ENCODE assay signal across 7 mouse cellular contexts in genomic region chr7:127459311-127459710, GRCm38 (mm10). TPM values are rescaled to one million over a fixed set of nuclear protein-coding genes. Genes with fewer than 3 reads are reported as not detected.
DNase-seq lines count a peak whose midpoint lies in the region; ATAC-seq and TF ChIP-seq lines count a peak whose summit lies in the region.
"Not testable (repeated sequence)": the region's sequence is repeated elsewhere in the genome, so short reads cannot be mapped to it uniquely, and the experiment has no call there.

Gene Prr14 (plus strand): TSS chr7:127459611.

- H3K4me3 ChIP-seq in bone marrow, adult 2 months (replicated peaks; ENCODE audit: control insufficient read depth, low read depth, low read length) = peak within 1 kb of the TSS; percentile 34
- not testable (repeated sequence) for H3K4me3 ChIP-seq in forebrain, embryonic 13.5 days; heart, embryonic 11.5 days (ENCODE audit: low read depth, low read length); hindbrain, postnatal 0 days (ENCODE audit: low read length); left cerebral cortex, adult 2 months; lung, adult 2 months (replicated peaks; ENCODE audit: extremely low read depth, low read depth, low read length); neural tube, embryonic 11.5 days (ENCODE audit: low read depth, low read length)

- not testable (repeated sequence) for TF ChIP-seq CTCF in bone marrow, adult 2 months (IDR thresholded peaks at IDR 0.05; ENCODE audit: control insufficient read depth, insufficient read depth, low read length); hindbrain, postnatal 0 days (IDR thresholded peaks at IDR 0.05; ENCODE audit: low read depth); left cerebral cortex, adult 2 months (IDR thresholded peaks at IDR 0.05); lung, adult 2 months (IDR thresholded peaks at IDR 0.05; ENCODE audit: insufficient read depth, low read length)

- H3K9me3 ChIP-seq in forebrain, embryonic 13.5 days (replicated peaks); heart, embryonic 11.5 days (replicated peaks; ENCODE audit: control insufficient read depth, low read length); hindbrain, postnatal 0 days (ENCODE audit: low read length); neural tube, embryonic 11.5 days (ENCODE audit: control insufficient read depth, low read length): not testable (repeated sequence)

- not testable (repeated sequence) for H3K27ac ChIP-seq in bone marrow, adult 2 months (ENCODE audit: control insufficient read depth, insufficient read depth, low read depth, low read length, poor library complexity); forebrain, embryonic 13.5 days; heart, embryonic 11.5 days (ENCODE audit: low read depth, low read length); hindbrain, postnatal 0 days; left cerebral cortex, adult 2 months; neural tube, embryonic 11.5 days (ENCODE audit: low read depth, low read length)

- ATAC-seq in forebrain, embryonic 13.5 days; heart, embryonic 11.5 days (replicated peaks; ENCODE audit: insufficient number of reproducible peaks, low FRiP score, low TSS enrichment); hindbrain, postnatal 0 days; neural tube, embryonic 11.5 days (ENCODE audit: insufficient read depth, low FRiP score, low TSS enrichment): not testable (repeated sequence)

- not testable (repeated sequence) for H3K27me3 ChIP-seq in forebrain, embryonic 13.5 days; heart, embryonic 11.5 days (ENCODE audit: control insufficient read depth, insufficient read depth, low read length); hindbrain, postnatal 0 days (ENCODE audit: insufficient read depth, low read length); neural tube, embryonic 11.5 days (ENCODE audit: control insufficient read depth, insufficient read depth, low read length)

- intact Hi-C loops in left cerebral cortex, adult 2 months (cut with DNase I) = not testable (repeated sequence)

- DNase-seq in hindbrain, postnatal 0 days (ENCODE audit: low spot score); left cerebral cortex, adult 2 months (ENCODE audit: extremely low spot score in 1 of 2, low spot score in 2 of 2); lung, adult 2 months; neural tube, embryonic 11.5 days (ENCODE audit: low spot score): not testable (repeated sequence)

- H3K9ac ChIP-seq in forebrain, embryonic 13.5 days; heart, embryonic 11.5 days (ENCODE audit: low read depth, low read length); hindbrain, postnatal 0 days (replicated peaks; ENCODE audit: low read length); neural tube, embryonic 11.5 days (ENCODE audit: low read length): not testable (repeated sequence)

- H3K36me3 ChIP-seq in forebrain, embryonic 13.5 days (ENCODE audit: poor library complexity, severe bottlenecking) = peaks cover 55% of the 10 kb centered on the region
- H3K36me3 ChIP-seq in heart, embryonic 11.5 days (ENCODE audit: control insufficient read depth, insufficient read depth, low read length) = peaks cover 27% of the 10 kb centered on the region
- H3K36me3 ChIP-seq in hindbrain, postnatal 0 days (ENCODE audit: insufficient read depth, low read length) = not testable (repeated sequence)
- H3K36me3 ChIP-seq in neural tube, embryonic 11.5 days (ENCODE audit: control insufficient read depth, insufficient read depth, low read length) = peaks cover 19% of the 10 kb centered on the region

- H3K4me2 ChIP-seq in forebrain, embryonic 13.5 days; heart, embryonic 11.5 days; hindbrain, postnatal 0 days (ENCODE audit: low read depth, low read length); neural tube, embryonic 11.5 days (ENCODE audit: low read depth): not testable (repeated sequence)

- TF ChIP-seq POLR2A in bone marrow, adult 2 months (IDR thresholded peaks at IDR 0.05; ENCODE audit: borderline replicate concordance, control insufficient read depth, low read depth, low read length); lung, adult 2 months (IDR thresholded peaks at IDR 0.05; ENCODE audit: borderline replicate concordance, extremely low read depth, low read depth, low read length): not testable (repeated sequence)

- WGBS in bone marrow, adult 2 months = 94% methylated on average over 8 of the region's 8 CpGs
- 95% methylated on average over 8 of the region's 8 CpGs for WGBS in forebrain, embryonic 13.5 days
- 96% methylated on average over 8 of the region's 8 CpGs for WGBS in heart, embryonic 11.5 days (ENCODE audit: insufficient replicate concordance)
- 95% methylated on average over 8 of the region's 8 CpGs for WGBS in hindbrain, postnatal 0 days
- 95% methylated on average over 8 of the region's 8 CpGs for WGBS in lung, adult 2 months
- WGBS in neural tube, embryonic 11.5 days = 96% methylated on average over 8 of the region's 8 CpGs

- H3K4me1 ChIP-seq in bone marrow, adult 2 months (ENCODE audit: control insufficient read depth, insufficient read depth, low read length); forebrain, embryonic 13.5 days; heart, embryonic 11.5 days (ENCODE audit: control insufficient read depth, insufficient read depth, low read length); hindbrain, postnatal 0 days (ENCODE audit: insufficient read depth, low read length); lung, adult 2 months (ENCODE audit: control insufficient read depth, insufficient read depth, low read length); neural tube, embryonic 11.5 days (ENCODE audit: control insufficient read depth, insufficient read depth, low read length): not testable (repeated sequence)

RNA-seq across cellular contexts. Expression of gene Prr14, which starts in this region (rescaled TPM):
- 70.4 and 119 TPM in 2 replicates for polyA plus RNA-seq in bone marrow, adult 2 months (2011; ENCODE audit: insufficient read depth, insufficient read length, low replicate concordance, missing spikeins)
- 49.6 and 51.0 TPM in 2 replicates for polyA plus RNA-seq in forebrain, embryonic 13.5 days (2015; fragmentation: Nextera tagmentation; extraction: Ambion mirVana)
- 39.7 and 41.1 TPM in 2 replicates for polyA plus RNA-seq in heart, embryonic 11.5 days (2014; fragmentation: Nextera tagmentation; extraction: Ambion mirVana)
- total RNA-seq in hindbrain, postnatal 0 days (2014; rRNA removed) = 57.2 and 58.5 TPM in 2 replicates
- polyA plus RNA-seq in hindbrain, postnatal 0 days (2015; fragmentation: Nextera tagmentation; extraction: Ambion mirVana) = 27.0 and 31.4 TPM in 2 replicates
- total RNA-seq in left cerebral cortex, adult 2 months (2021) = 10 to 100 TPM; 28.4 to 33.4 TPM
- 80.2 and 89.0 TPM in 2 replicates for polyA plus RNA-seq in lung, adult 2 months (2012; rRNA removed)
- polyA plus RNA-seq in neural tube, embryonic 11.5 days (2014; fragmentation: Nextera tagmentation; extraction: Ambion mirVana) = 55.5 and 71.8 TPM in 2 replicates
